Mouse (Mus musculus) lung, postnatal 36 days (tissue): ENCODE data around the gene Phgr1.

Experiments used
- DNase-seq: peaks from one replicate; pipeline ENCODE4 v3.0.0; 2022; ENCODE audit warnings: mixed read lengths

The Phgr1 gene

DNA sequence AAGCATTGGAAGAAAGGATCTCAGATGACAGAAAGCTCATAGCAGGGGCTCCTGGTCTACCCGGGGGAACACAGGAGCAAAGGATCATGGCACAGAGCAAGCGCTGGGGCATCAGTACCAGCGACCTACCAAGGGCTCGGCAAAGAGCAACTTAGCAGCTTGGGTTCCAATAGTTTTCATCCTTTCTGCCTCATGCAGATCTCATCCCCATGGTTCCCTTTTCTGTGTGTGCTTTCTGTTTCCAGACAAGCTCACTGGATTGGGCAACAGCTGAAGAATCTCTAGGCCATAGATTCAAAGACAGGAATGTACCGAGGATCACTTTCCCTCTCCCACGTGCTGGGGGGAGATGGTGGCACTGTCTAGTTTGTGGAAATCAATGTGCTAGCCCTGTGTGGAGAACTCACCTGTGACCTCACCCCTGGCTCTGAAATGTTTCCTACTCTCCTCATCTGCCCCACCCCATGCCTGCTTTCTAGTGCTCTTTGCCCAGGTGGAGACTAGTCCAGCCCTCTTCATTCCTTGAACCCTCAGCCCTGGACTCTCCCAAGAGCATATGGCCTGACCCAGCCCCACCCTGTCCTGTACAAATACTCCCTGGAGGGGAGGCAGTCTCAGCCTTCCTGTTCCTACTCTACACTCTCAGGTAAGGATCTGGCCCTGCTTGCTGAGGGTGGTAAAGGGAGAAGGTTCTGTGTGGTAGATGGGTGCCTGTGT, at the start of gene Phgr1:
Gene Phgr1 (plus strand): TSS at position 612 of the 717 bp plus-strand sequence.
- no peak for DNase-seq

DNA sequence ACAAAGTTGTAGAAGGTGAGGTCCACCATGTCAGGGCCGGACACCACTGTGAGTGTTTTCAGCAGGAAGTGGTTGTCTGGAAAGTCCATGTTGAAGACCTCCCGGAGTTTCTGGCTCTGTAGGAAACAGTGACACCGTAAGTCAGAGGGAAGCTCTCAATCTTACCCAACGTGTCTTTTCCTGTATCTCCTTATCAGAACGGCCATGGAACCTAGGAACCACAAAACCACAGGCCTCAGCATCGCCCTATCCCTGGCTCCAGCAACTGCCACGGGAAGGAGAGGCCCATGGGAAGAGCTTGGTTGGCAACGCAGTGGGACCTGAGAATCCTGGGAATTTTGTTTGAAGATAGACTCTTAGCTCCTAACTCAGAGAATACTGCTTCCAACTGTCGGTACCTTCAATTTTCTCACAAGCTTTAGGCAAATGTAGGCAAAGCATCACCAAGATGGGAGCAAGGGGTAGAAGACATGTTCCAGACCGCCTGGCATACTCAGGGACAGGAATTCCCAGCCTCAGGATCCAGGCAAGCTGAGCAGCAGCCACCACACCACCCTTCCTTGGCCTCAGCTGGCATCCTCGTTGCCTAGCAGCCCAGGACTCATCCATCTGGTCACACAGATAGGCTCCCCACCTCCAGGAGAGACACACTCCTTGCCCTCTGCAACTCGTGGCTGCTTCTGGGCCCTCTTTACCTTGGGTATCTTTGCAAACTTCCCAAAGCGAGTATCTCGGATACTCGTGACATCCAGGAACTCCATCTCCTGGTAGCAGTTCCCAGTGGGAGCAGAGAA, 48.7 kb upstream of the Phgr1 start:
- DNase-seq: no peak

DNA sequence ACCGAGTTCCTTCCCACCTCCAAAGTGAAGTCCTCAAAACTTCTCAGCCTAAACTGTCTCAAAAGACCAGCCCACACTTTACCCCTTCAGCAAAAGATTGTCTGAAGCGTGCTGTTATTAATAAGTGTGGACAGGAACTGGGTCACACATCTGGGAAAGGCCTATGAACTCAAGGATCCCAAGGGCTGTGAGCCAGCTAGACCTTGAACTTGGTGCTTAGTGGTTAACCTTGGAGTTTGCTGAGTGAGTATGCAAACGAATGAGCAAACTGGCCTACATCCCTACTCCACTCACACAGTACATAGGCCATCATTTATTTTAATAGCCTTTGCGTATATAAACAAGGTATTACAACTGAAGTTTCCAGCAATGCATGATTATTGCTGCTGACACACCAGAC, 47.1 kb upstream of the Phgr1 start:
- no peak for DNase-seq

DNA sequence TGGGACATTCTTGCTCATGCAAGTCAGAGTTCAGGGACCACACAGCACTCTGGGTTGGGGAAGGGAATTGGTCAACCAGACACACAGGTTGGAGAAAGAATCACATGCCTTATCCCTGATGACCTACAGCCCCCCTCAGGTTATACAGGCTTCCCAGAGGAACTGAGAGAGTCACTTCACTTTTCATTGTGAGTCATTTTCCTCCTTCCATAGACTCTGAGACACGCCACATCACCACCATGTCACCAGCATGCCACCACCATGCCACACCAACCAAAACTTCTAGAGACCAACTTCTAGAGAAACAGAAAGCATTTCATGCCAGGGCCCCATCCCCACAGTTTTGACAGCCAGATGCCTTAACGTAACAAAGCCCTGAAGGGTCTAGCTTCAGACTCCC, 45.7 kb upstream of the Phgr1 start:
- no peak for DNase-seq

DNA sequence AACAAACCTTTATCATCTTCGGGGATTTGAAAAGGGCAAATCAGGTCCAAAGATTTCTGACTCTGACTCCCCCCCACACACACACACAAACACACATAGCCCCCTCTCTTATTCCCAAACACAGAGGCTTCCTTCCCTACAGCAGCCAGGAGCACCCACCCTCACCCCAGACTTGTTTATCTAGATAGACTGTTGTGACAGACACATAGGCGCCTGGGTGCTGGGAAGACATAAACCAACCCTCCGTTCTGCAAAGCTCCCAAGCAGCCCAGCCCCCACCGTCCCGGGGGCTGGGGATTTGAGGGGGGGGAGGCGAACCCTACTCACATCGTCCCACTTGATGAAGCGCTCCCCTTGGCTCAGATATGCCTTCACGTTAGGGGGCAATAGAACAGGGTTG, 44.7 kb upstream of the Phgr1 start:
- DNase-seq: peak; percentile 49

DNA sequence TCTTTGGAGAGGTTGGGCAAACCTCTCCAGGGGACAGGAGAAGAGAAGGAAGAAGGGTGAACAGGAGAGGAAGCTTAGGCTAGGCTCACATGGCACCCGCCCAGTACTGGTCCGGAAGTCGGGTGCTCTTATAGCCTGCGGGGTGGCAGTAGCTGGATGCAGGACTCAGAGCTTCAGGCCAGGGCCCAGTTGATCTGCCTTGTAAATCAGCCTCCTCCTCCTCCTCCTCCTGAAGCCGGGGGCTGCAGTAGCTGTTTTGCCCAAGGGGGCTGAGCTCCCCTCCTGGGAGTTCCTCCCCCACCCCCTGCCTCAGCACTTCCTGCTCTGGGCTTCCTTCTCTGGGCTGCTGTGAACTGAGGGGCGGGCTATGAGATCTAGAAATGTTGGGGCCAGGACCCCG, 44.2 kb upstream of the Phgr1 start, which contains the start of gene Plcb2:
Gene Plcb2 (minus strand): TSS at position 102 of the 400 bp plus-strand sequence.
- DNase-seq: peak; percentile 59

DNA sequence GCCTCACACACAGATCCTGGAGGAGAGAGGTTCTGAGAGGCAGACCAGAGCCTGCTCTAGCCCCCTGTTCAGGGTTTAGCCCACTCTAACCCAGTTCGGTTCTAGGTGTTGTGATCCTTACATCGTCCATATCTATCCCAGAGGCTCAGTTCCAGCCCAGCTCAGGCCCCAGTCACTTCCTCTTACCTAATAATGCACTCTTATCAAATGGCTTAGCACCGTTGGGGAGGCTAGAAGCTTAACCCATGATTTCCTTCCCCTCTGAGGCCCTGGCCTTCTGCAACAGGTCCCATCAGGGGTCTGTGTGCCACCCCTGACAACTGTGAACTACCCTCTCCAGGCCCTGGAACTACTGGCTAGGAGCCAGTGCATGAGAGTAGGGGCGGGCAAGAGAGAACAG, 43.4 kb upstream of the Phgr1 start:
- DNase-seq: peak; percentile 37

DNA sequence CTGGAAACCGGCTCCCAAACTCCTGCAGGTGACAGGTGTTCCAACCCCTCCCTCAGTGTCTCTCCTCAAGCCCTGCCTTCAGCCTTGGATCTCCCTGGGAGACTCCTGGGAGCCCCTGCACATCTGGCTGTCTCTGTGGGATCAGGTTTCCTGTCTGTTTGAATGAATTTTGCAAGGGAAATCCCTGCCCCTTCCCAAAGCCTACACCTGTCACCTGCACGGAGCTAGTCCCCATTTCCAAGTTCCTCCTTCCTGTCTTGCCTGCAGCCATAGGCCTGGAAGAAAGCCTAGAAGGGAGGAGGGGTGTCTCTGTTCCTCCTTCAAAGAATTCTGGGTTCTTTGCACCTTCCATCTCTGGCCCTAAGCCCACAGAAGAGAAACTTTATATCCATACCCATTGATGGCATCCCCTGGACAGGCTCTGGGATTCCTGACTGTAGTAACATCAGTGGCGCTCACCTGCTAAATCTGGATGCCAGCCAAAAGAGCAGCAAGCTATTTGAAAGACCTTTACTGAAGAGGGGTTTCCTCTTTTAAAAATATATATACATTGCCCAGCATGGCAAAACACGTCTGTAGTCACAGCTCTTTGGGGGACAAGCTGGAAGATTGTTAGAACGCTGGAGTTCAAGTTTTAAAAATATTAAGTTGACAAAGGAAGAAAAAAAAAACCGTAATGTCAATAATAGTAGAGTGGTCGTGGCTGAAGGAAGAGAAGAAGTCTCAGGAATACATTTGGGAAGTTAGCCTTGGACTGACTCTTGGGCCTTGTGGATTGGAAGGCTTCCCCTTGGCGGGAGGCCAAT, 42.5 kb upstream of the Phgr1 start:
- DNase-seq: no peak

DNA sequence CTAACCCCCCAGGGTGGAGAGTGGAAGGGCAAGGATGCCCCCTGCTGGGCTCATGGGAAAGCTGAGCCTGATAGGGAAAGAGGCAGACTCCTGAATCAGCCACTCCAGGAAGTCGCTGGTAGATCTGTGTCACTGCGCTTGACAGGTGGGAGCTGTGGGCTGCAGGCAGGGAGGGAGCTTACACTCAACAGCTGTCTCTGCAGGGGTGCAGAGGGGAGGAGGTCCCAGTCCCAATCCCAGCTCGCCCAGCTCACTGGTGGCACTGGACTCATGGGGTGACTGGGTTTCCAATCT, 42.0 kb upstream of the Phgr1 start:
- peak; percentile 89 for DNase-seq

DNA sequence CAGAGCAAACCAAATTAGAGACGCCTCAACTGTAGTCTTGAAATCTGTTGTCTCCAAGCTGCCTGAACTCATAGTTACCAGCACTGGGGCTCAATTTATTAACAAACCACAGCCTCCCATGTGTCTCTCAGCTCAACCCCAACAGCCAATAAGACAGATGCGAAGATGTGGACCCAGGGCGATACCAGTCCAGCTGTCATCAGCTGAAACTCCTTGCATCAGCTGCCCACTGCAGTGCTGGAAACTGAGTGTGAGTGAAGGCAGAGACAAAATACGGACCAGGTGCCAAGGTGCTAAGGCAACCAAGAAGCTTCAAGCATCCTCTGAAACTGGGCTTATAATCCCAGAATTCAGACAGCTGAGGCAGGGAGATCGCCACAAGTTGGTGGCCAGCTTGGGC, 40.6 kb upstream of the Phgr1 start:
- no peak for DNase-seq

DNA sequence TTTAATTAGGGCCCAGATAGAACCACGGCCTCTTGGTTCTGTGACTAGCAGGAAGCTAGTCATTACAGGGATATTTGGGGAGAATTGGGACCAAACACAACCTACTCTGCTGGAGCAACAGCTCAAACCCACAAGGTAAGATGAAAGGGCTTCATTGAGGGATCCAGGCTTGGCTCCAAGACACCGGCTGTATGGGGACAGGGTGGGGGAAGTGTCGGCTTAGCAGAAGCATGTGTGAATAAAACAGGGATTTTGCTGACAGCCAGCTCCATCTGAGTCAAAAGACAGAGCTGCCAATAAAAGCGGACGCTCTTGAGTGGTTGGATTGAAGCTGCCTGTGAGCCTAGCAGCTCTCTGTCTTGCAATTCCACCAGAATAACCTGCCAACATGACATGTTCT, 39.2 kb upstream of the Phgr1 start:
- no peak for DNase-seq

DNA sequence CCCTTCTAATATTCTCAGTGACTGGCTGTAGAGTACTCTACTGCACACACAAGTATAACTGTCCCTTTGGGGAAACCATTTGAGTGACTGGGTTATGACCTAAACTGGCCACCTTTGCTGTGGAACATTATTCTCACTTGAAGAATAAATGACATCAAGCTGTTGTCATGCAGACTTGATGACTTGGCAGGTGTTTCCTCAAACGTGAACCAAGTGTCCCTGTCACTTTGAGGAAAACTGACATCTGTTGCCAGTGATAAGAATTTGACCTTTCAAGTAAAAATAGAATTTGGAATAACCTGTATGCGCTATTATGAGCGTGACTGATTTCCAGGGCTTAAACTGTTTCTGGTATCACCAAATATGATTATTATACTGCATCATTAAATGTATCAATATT, 32.2 kb upstream of the Phgr1 start:
- DNase-seq: no peak

DNA sequence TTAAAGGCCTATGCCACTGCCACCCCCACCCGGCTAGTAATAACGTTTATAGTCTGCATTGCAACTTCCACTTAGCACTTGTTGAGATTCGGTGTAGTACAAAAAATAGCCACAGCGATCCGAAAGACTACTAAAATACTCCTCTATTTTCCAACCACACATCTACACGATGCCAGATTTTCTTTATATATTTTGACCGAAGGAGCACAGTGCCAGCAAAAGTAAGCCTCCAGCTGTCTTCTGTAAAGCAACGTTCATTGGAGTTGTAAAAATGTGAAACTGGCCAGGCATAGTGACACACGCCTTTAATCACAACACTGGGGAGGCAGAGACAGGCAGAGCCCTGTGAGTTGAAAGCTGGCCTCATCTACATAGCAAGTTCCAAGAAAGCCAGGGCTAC, 31.4 kb upstream of the Phgr1 start:
- no peak for DNase-seq

DNA sequence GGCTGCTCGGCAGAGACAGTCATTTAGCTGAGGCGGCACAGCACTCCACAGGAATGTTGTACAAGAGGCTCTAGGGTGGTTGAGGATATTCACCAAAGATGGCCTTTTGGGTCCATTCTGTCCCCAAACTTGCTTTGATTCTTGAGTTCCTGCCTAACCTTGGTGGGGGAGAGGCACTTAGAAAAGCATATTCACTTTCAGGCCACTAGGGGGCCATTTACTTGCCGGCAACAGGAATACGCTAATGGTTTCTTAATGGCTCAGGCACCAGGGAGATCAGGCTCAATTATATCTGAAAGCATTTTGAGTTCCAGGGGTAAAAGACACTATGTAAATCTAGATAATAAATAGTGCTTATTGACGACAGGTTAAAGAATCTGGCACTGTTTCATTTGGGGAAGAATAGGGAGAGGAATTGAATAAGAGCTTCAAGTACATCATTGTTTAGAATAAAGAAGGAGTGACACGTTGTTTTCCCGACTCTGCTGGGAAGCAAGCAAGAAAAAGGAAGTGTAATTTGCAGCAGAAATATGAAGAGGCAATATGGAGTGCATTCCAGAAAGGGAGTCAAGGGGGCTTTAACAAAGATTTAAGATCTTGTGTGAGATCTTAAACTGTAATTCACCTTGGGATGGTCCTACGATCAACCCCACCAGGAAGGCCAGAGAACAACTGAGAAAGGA, 29.2 kb upstream of the Phgr1 start:
- DNase-seq: peak; percentile 79

DNA sequence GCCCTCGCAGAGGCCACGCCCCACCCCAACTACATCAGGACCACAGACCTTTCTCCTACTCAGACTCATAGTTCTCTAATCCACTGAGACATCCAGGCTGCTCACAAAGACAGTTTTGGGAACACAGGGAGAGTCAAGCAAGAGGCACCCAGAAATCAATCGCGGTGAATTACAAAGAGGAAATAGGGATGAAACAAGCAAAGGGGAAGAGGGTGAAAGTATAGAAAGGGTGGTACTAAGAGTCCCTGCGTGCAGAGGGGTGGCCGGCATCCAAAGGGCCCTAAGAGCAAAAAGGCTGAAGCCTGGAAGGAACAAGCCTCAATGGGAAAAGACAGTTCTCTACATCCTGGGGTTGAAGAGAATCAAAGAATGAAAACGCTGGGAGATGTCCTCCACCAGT, 27.9 kb upstream of the Phgr1 start:
- DNase-seq: no peak

DNA sequence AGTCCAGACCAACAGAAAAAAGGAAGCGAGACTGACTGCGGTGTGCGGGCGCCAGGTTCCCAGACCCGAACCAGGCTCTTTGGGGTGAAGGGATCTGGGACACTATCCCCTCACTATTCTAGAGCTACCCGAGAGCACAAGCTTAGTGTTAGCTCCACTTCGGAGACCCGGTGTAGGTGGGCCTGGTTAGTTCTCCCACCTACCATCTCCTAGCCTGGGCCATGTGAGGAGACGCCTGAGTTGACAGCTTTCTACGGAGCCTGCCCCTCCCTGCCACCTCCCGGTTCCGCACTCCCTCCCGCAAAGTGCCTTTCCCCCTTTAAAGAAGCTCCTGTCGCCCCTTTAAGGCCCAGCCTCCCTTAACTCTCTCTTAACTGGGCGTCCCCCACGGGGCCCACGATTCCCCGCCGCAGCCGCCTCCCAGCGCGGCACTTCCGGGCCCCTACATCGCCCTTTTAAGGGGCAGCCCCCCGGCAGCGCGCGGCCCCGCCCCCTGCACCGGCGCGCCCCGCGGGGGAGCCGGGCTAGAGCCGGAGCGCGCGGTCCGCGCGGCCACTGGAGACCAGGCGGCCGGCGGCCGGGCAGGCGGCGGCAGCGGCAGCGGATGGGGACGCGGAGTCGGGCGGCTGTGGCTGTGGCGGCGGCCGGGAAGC, 27.2 kb upstream of the Phgr1 start, which contains the start of gene Inafm2:
Gene Inafm2 (plus strand): TSS at position 527 of the 653 bp plus-strand sequence.
- peak; percentile 92 for DNase-seq

DNA sequence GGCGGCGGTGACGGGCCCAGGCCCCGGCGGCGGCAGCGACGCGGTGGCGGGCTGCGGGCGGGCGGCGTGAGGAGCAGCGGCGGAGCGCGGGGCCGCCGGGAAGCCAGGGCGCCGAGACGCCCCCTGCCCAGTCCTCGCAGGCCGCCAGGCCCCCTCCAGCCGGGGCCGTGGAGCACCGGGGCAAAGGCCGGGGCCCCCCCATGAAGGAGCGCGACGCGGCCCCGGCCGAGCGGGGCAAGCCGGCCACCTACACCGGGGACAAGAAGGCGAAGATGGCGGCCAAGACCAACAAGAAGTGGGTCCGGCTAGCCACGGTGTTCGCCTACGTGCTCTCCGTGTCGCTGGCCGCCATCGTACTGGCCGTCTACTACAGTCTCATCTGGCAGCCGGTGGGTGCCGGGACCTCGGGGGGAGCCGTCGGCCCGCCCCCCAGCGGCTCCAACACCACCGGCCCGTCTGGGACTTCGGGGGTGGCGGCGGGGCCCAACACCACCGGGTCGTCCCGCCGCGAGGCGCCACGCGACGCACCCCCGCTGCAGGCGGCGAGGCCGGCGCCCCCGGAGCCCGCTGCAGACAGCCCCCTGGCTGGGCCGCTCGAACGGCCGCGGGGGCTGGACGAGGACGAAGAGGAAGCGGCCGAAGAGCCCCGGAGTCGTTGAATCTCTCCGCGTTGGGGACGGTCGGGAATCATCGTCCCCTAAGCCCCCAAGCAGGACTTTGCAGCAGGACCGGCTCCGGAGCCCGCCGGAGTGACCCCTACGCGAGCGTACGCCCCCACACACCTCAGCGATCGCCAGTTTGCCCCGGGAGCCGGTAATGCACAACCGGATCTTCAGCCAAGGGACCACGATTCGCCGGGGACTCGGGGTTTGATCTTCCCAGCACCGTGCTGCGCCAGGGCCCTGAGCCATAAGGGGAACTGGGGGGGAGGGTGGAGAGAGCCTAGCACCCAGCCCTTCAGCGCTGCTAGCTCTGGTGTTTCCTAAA, 26.4 kb upstream of the Phgr1 start:
- DNase-seq: peak; percentile 34

DNA sequence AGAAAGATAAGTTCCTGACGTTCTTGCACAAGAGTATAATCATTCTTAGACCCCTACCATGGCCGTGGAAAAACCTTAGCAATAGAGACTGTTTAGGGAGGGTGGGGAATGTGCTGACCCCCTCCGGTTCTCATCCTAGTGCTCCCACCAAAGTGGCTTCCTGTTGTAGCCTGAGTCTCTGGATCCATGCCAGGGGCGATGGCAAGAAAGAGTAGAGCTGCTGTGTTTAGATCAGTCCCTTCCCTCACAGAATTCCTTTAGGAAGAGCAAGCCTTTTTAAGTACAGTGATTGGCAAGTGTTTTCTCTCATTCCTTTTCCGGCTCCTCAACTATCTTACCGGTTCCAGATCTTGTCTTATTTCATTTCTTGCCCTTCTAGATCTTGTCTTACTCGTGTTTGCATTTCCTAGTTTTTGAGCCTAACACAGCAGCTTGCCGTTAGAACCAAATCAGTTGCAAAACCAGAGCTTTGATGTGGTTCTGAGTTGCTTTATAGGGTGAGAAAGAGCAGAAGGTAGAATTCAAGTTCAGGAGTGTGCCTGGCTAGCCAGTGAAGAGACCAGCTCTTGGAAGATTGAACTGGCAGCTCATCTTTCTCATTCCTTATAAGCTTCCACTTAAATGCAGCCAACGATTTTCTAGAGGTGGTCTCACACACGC, 25.1 kb upstream of the Phgr1 start:
- DNase-seq: peak; percentile 71

DNA sequence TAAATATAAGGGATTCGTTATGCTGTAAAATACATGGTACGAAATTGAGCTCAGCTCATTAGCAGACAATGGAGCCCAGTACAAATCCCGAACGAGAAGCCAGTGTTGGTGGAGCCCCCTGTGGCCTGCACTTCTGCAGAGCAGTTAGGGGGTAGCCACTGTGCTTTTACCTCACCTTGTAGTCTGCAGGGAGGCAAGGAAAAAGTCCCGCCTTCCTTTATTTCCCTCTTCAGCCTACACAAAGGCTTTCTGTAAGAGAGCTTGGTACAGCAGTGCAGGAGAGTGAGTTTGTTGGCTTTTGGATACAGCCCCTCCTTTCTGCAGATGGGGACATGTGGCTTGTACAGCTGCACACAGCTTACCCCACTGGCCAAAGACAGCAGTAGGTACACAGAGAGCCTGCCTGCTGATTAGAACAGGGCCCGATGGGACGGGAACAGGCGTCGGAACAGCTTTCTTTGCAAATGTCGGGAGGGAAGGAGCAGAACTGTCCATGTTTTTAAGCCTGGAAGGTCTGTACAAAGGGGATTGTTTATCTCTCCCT, 23.2 kb upstream of the Phgr1 start:
- DNase-seq: no peak

DNA sequence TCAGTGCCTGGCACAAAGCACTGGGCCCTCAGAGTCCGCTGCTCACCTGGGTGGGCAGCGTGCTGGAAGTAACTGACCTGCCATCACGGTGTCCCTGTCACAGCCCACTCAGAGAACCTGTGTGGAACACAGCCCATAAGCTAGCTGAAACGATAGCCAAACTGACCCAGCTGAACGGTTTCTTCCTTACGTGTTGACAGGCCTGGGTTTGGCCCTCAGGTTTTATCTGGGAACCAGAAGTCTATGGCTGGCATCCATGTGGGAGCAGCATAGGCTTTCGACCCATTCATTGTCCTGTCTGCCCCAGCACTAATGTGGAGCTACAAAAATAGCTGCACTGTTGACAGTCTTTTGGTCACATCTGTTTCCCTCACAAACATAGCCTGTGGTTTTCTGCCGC, 22.1 kb upstream of the Phgr1 start:
- DNase-seq: no peak
